Mouse (Mus musculus): ENCODE measurements at regions not wholly inside any gene's neighbourhood (a gene's known extent, or its start where the extent isn't known, plus 50 kb on each side); places are given as distances from the start of the nearest gene placed in this dataset.

- Histone ChIP-seq H3K27me3 (ENCODE audit: control insufficient read depth, insufficient read depth, low read length) (no peaks in the 10 kb centered on the region), H3K9me3 (ENCODE audit: control insufficient read depth, low read length) (no peaks in the 10 kb centered on the region), H3K4me1 (ENCODE audit: control insufficient read depth, insufficient read depth, low read length) (0 out of 2 replicates have a peak, but pooled peaks cover 6% of the 10 kb centered on the region), H3K27ac (replicated peaks; ENCODE audit: low read depth, low read length) (no peak overlapping the region), H3K36me3 (ENCODE audit: control insufficient read depth, insufficient read depth, low read length) (peaks cover 20% of the 10 kb centered on the region), H3K9ac (ENCODE audit: low read depth, low read length, severe bottlenecking) (no peak overlapping the region), H3K4me2 (replicated peaks; ENCODE audit: low read depth, low read length, severe bottlenecking) (no peak overlapping the region), H3K4me3 (replicated peaks; ENCODE audit: low read length) (no peak overlapping the region)
- no peak for DNase-seq (ENCODE audit: low spot score)
- TF ChIP-seq POLR2A (IDR thresholded peaks at IDR 0.05; ENCODE audit: borderline replicate concordance, extremely low read depth, insufficient read depth, insufficient read length) = no peak
- ATAC-seq (ENCODE audit: low FRiP score, low read depth) = no peak
- 93% methylated on average over 4 of the region's 4 CpGs for WGBS
Measured at GRCm38 (mm10) chr13:28870681-28871080, 82.8 kb downstream of the Sox4 start.

- H3K27ac ChIP-seq (replicated peaks; ENCODE audit: low read depth, low read length) = no peak overlapping the region
Measured at GRCm38 (mm10) chr13:28867210-28867609, 86.3 kb downstream of the Sox4 start.

GRCm38 (mm10) chr13:28866686-28867085 is 86.8 kb downstream of the Sox4 start:
- H3K27me3 ChIP-seq (ENCODE audit: control insufficient read depth, insufficient read depth, low read length) = no peaks in the 10 kb centered on the region
- DNase-seq (ENCODE audit: low spot score) (no peak), ATAC-seq (ENCODE audit: low FRiP score, low read depth) (no peak)
- TF ChIP-seq POLR2A (IDR thresholded peaks at IDR 0.05; ENCODE audit: borderline replicate concordance, extremely low read depth, insufficient read depth, insufficient read length) = no peak
- 0 out of 2 replicates have a peak, but pooled peaks cover 6% of the 10 kb centered on the region for H3K4me1 ChIP-seq (ENCODE audit: control insufficient read depth, insufficient read depth, low read length)
- H3K9me3 ChIP-seq (ENCODE audit: control insufficient read depth, low read length) = no peaks in the 10 kb centered on the region
- WGBS = 81% methylated on average over 3 of the region's 3 CpGs
- H3K4me3 ChIP-seq (replicated peaks; ENCODE audit: low read length) = no peak overlapping the region
- H3K36me3 ChIP-seq (ENCODE audit: control insufficient read depth, insufficient read depth, low read length) = peaks cover 14% of the 10 kb centered on the region
- no peak overlapping the region for H3K9ac ChIP-seq (ENCODE audit: low read depth, low read length, severe bottlenecking)
- no peak overlapping the region for H3K4me2 ChIP-seq (replicated peaks; ENCODE audit: low read depth, low read length, severe bottlenecking)
- no peak overlapping the region for H3K27ac ChIP-seq (replicated peaks; ENCODE audit: low read depth, low read length)

More at GRCm38 (mm10) chr13:28867210-28867609, 86.3 kb downstream of the Sox4 start:
- Histone ChIP-seq H3K36me3 (ENCODE audit: control insufficient read depth, insufficient read depth, low read length) (peaks cover 14% of the 10 kb centered on the region), H3K4me1 (ENCODE audit: control insufficient read depth, insufficient read depth, low read length) (0 out of 2 replicates have a peak, but pooled peaks cover 6% of the 10 kb centered on the region), H3K27me3 (ENCODE audit: control insufficient read depth, insufficient read depth, low read length) (no peaks in the 10 kb centered on the region), H3K9me3 (ENCODE audit: control insufficient read depth, low read length) (no peaks in the 10 kb centered on the region), H3K4me3 (replicated peaks; ENCODE audit: low read length) (no peak overlapping the region), H3K9ac (ENCODE audit: low read depth, low read length, severe bottlenecking) (no peak overlapping the region), H3K4me2 (replicated peaks; ENCODE audit: low read depth, low read length, severe bottlenecking) (no peak overlapping the region)
- DNase-seq (ENCODE audit: low spot score) (peak; percentile 56), ATAC-seq (ENCODE audit: low FRiP score, low read depth) (no peak)
- WGBS = 37% methylated on average over 5 of the region's 5 CpGs
- no peak for TF ChIP-seq POLR2A (IDR thresholded peaks at IDR 0.05; ENCODE audit: borderline replicate concordance, extremely low read depth, insufficient read depth, insufficient read length)

DNA sequence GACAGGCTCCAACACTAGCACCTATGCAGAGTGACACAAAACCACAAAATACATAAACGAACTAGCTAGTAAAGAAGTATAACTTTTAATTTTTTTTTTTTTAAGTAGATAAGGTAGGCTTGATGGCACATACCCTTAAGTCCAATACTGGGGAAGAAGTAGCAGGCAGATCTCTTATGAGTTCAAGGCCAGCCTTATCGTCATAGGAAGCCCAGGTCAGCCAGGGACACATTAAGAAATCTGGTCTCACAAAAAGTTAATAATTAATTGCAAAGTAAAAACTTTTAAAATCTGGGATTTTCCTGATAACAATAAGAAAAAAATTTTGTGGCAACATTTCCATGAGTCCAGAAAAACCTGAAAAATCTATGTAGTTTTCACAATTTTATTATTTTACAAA is 92.9 kb downstream of the Sox4 start:
- Histone ChIP-seq H3K36me3 (ENCODE audit: control insufficient read depth, insufficient read depth, low read length) (0 out of 2 replicates have a peak, but pooled peaks cover 9% of the 10 kb centered on the region), H3K9ac (ENCODE audit: low read depth, low read length, severe bottlenecking) (no peak overlapping the region), H3K9me3 (ENCODE audit: control insufficient read depth, low read length) (no peaks in the 10 kb centered on the region), H3K4me3 (replicated peaks; ENCODE audit: low read length) (no peak overlapping the region), H3K27me3 (ENCODE audit: control insufficient read depth, insufficient read depth, low read length) (no peaks in the 10 kb centered on the region), H3K27ac (replicated peaks; ENCODE audit: low read depth, low read length) (no peak overlapping the region), H3K4me2 (replicated peaks; ENCODE audit: low read depth, low read length, severe bottlenecking) (no peak overlapping the region), H3K4me1 (ENCODE audit: control insufficient read depth, insufficient read depth, low read length) (peaks cover 8% of the 10 kb centered on the region; the same call in 1 of the 2 replicates)
- no peak for TF ChIP-seq POLR2A (IDR thresholded peaks at IDR 0.05; ENCODE audit: borderline replicate concordance, extremely low read depth, insufficient read depth, insufficient read length)
- ATAC-seq (ENCODE audit: low FRiP score, low read depth) (no peak), DNase-seq (ENCODE audit: low spot score) (no peak)
- 72% methylated on average over 2 of the region's 2 CpGs for WGBS

DNA sequence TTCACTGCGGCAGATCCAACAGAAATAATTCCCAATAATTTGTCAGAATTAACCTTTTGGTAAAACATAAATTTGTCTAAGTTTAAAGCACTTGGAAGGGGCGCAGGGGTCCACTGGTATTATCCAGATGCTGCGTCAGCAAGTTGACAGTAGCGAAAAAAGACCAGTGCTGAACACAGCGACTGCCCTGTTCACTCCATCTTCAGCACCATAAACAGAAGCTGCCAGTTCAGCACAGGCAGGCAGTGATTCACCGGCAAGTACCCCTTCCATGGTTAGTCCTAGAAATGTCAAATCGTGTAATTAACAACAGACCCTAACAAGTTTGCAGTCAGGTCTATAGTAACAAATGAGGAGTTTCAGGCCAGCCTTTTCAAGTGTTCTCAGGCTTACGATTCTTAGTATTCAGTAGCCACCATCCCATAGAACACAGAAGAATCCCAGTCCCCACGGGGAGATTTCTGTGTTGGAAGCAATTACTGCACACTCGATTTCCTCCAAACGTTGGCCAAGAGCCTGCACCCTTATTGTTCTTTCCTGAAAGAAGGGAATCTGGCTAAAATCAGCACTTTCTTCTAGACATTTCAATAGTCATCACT is 93.6 kb downstream of the Sox4 start:
- 37% methylated on average over 11 of the region's 11 CpGs for WGBS
- TF ChIP-seq POLR2A (IDR thresholded peaks at IDR 0.05; ENCODE audit: borderline replicate concordance, extremely low read depth, insufficient read depth, insufficient read length) = no peak

More for the DNA sequence above, 93.6 kb downstream of the Sox4 start:
- Histone ChIP-seq H3K36me3 (ENCODE audit: control insufficient read depth, insufficient read depth, low read length) (0 out of 2 replicates have a peak, but pooled peaks cover 9% of the 10 kb centered on the region), H3K4me1 (ENCODE audit: control insufficient read depth, insufficient read depth, low read length) (peaks cover 8% of the 10 kb centered on the region; the same call in 1 of the 2 replicates), H3K4me2 (replicated peaks; ENCODE audit: low read depth, low read length, severe bottlenecking) (no peak overlapping the region), H3K9me3 (ENCODE audit: control insufficient read depth, low read length) (no peaks in the 10 kb centered on the region), H3K27me3 (ENCODE audit: control insufficient read depth, insufficient read depth, low read length) (no peaks in the 10 kb centered on the region), H3K9ac (ENCODE audit: low read depth, low read length, severe bottlenecking) (no peak overlapping the region), H3K27ac (replicated peaks; ENCODE audit: low read depth, low read length) (no peak overlapping the region), H3K4me3 (replicated peaks; ENCODE audit: low read length) (no peak overlapping the region)
- ATAC-seq (ENCODE audit: low FRiP score, low read depth) (no peak), DNase-seq (ENCODE audit: low spot score) (no peak)
